Mouse (Mus musculus): Measurements from ENCODE around the gene Npc1l1. TPM values are rescaled to one million over a fixed set of nuclear protein-coding genes. Genes with fewer than 3 reads are reported as not detected.

The Npc1l1 gene
- polyA plus RNA-seq, 1 experiment from 2014 or later, result 0.11 TPM

DNA sequence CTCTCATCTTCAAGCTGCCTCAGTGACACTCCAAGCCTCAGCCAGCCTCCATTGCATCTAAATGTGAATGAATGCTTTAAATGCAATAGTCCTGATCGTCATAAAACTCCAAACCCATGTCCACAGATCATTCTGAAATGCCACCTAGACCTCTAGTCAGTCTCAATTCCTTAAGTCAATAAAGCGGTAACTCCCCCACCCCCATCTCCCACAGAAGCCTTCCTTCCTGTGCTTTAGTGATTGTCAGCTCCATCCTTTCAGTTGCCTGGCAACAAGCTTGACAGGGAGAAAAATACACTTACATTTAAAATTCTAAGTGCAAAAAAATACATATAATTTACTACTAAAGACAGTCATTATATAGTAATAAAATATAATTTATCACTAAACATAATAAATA lies 46.7 kb downstream of the Npc1l1 start:
- no peak overlapping the region for H3K27ac ChIP-seq
- TF ChIP-seq CTCF (IDR thresholded peaks at IDR 0.05; ENCODE audit: low read depth), result no peak
- WGBS, result 35% methylated on average over 2 of the region's 2 CpGs

DNA sequence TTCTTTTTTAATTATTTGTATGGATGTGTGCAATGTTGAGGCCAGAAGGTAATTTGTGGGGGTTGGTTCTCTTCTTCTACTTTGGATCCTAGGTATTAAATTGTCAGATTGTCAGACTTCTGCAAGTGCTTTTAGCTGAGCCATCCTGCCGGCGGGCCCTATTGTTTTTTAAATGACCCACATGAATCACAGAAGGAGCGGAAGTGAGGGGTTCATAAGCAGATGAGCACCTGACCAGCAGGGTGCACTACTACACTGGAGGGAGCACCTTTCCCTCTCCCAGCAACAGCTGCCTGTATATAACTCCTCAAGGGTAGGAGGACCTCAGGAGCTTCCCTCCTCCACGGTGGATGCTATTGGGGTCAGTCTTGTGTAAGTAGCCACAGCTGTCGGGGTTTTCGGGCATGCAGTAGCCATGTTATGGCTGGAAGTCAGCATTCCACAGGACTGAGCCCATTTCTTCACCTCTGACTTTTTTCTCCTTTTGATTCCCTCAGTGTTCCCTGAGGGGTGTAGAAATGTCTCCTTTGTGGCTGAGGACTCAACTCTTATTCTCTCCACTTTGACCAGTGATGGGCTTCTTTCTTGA lies 49.0 kb downstream of the Npc1l1 start:
- Histone ChIP-seq H3K4me1 (replicated peaks; ENCODE audit: insufficient read depth, low read length) (peaks cover 15% of the 10 kb centered on the region; the same call in 1 of the 2 replicates), H3K27me3 (ENCODE audit: insufficient read depth, low read length) (no peaks in the 10 kb centered on the region), H3K36me3 (ENCODE audit: insufficient read depth, low read length) (no peaks in the 10 kb centered on the region), H3K27ac (no peak overlapping the region), H3K9me3 (replicated peaks; ENCODE audit: low read length) (no peaks in the 10 kb centered on the region), H3K4me3 (replicated peaks; ENCODE audit: low read depth, low read length) (no peak overlapping the region), H3K9ac (ENCODE audit: low read depth, low read length) (no peak overlapping the region), H3K4me2 (ENCODE audit: low read length) (no peak overlapping the region)
- peak; percentile 27; the same call in 1 of the 2 replicates for TF ChIP-seq CTCF (IDR thresholded peaks at IDR 0.05; ENCODE audit: low read depth)
- DNase-seq (ENCODE audit: low spot score) (no peak), ATAC-seq (replicated peaks; ENCODE audit: low FRiP score, low read depth) (no peak)
- WGBS, result 52% methylated on average over 6 of the region's 6 CpGs

More for the DNA sequence above, 46.7 kb downstream of the Npc1l1 start:
- Histone ChIP-seq H3K36me3 (ENCODE audit: insufficient read depth, low read length) (no peaks in the 10 kb centered on the region), H3K4me3 (replicated peaks; ENCODE audit: low read depth, low read length) (no peak overlapping the region), H3K27me3 (ENCODE audit: insufficient read depth, low read length) (no peaks in the 10 kb centered on the region), H3K9me3 (replicated peaks; ENCODE audit: low read length) (no peaks in the 10 kb centered on the region), H3K9ac (ENCODE audit: low read depth, low read length) (no peak overlapping the region), H3K4me2 (ENCODE audit: low read length) (no peak overlapping the region), H3K4me1 (replicated peaks; ENCODE audit: insufficient read depth, low read length) (peaks cover 18% of the 10 kb centered on the region; the same call in 1 of the 2 replicates)
- ATAC-seq (replicated peaks; ENCODE audit: low FRiP score, low read depth) (no peak), DNase-seq (ENCODE audit: low spot score) (no peak)

GRCm38 (mm10) chr11:6179194-6179593 lies 50.7 kb downstream of the Npc1l1 start:
- DNase-seq (ENCODE audit: low spot score) (no peak), ATAC-seq (replicated peaks; ENCODE audit: low FRiP score, low read depth) (no peak)
- H3K36me3 ChIP-seq (ENCODE audit: insufficient read depth, low read length), result no peaks in the 10 kb centered on the region
- H3K27me3 ChIP-seq (ENCODE audit: insufficient read depth, low read length), result no peaks in the 10 kb centered on the region
- peaks cover 10% of the 10 kb centered on the region; the same call in 1 of the 2 replicates for H3K4me1 ChIP-seq (replicated peaks; ENCODE audit: insufficient read depth, low read length)
- no peak overlapping the region for H3K4me3 ChIP-seq (replicated peaks; ENCODE audit: low read depth, low read length)
- peak overlapping the region; percentile 44; the same call in 1 of the 2 replicates for H3K27ac ChIP-seq
- H3K4me2 ChIP-seq (ENCODE audit: low read length), result no peak overlapping the region
- no peak overlapping the region for H3K9ac ChIP-seq (ENCODE audit: low read depth, low read length)
- WGBS, result 24% methylated on average over 8 of the region's 8 CpGs
- no peak for TF ChIP-seq CTCF (IDR thresholded peaks at IDR 0.05; ENCODE audit: low read depth)
- H3K9me3 ChIP-seq (replicated peaks; ENCODE audit: low read length), result no peaks in the 10 kb centered on the region

GRCm38 (mm10) chr11:6178673-6179166 lies 51.2 kb downstream of the Npc1l1 start:
- Histone ChIP-seq H3K4me2 (ENCODE audit: low read length) (no peak overlapping the region), H3K27me3 (ENCODE audit: insufficient read depth, low read length) (no peaks in the 10 kb centered on the region), H3K9ac (ENCODE audit: low read depth, low read length) (no peak overlapping the region), H3K4me1 (replicated peaks; ENCODE audit: insufficient read depth, low read length) (peaks cover 9% of the 10 kb centered on the region; the same call in 1 of the 2 replicates), H3K4me3 (replicated peaks; ENCODE audit: low read depth, low read length) (no peak overlapping the region), H3K9me3 (replicated peaks; ENCODE audit: low read length) (no peaks in the 10 kb centered on the region), H3K36me3 (ENCODE audit: insufficient read depth, low read length) (no peaks in the 10 kb centered on the region), H3K27ac (peak overlapping the region; percentile 44)
- DNase-seq (ENCODE audit: low spot score) (peak; percentile 62), ATAC-seq (replicated peaks; ENCODE audit: low FRiP score, low read depth) (0 out of 2 replicates have a peak, but pooled peaks have one; percentile 43)
- no peak for TF ChIP-seq CTCF (IDR thresholded peaks at IDR 0.05; ENCODE audit: low read depth)
- 14% methylated on average over 2 of the region's 2 CpGs for WGBS

DNA sequence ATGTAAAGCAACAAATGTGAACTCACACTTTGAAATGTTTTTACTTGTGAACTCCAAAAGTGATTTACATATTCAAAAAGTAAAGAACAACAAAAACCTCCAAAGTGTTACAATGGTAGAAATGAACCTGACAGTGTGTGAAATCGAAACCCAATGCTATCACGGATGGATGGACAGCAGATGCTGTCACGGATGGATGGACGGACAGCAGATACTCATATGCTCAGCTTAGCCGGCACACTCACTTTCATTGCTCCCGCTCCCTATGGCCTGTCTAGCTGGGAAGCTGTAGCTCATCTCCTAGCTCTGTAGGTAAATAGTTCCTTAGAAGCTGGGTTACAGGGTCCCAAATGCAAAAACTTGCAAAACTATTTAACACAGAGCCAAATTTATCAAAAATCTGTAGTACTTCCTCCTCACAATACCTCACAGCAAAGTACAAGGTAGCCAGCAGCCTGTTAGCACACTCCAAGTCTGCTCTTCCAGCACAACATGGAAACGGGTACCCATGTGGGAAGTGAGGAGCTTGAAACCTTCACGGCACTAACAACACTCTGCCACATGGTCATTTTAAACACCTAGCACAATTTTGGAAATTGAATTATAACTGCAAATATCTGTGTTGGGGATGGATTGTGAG lies 52.0 kb downstream of the Npc1l1 start:
- Histone ChIP-seq H3K9me3 (replicated peaks; ENCODE audit: low read length) (no peaks in the 10 kb centered on the region), H3K9ac (ENCODE audit: low read depth, low read length) (no peak overlapping the region), H3K36me3 (ENCODE audit: insufficient read depth, low read length) (no peaks in the 10 kb centered on the region), H3K27me3 (ENCODE audit: insufficient read depth, low read length) (no peaks in the 10 kb centered on the region), H3K4me3 (replicated peaks; ENCODE audit: low read depth, low read length) (no peak overlapping the region), H3K27ac (no peak overlapping the region), H3K4me1 (replicated peaks; ENCODE audit: insufficient read depth, low read length) (peaks cover 9% of the 10 kb centered on the region; the same call in 1 of the 2 replicates), H3K4me2 (ENCODE audit: low read length) (no peak overlapping the region)
- ATAC-seq (replicated peaks; ENCODE audit: low FRiP score, low read depth) (no peak), DNase-seq (ENCODE audit: low spot score) (peak; percentile 54)
- WGBS, result 40% methylated on average over 8 of the region's 8 CpGs
- no peak for TF ChIP-seq CTCF (IDR thresholded peaks at IDR 0.05; ENCODE audit: low read depth)

- Histone ChIP-seq H3K4me1 (replicated peaks; ENCODE audit: insufficient read depth, low read length) (peaks cover 9% of the 10 kb centered on the region; the same call in 1 of the 2 replicates), H3K4me3 (replicated peaks; ENCODE audit: low read depth, low read length) (no peak overlapping the region), H3K36me3 (ENCODE audit: insufficient read depth, low read length) (no peaks in the 10 kb centered on the region), H3K9me3 (replicated peaks; ENCODE audit: low read length) (no peaks in the 10 kb centered on the region), H3K4me2 (ENCODE audit: low read length) (no peak overlapping the region), H3K27me3 (ENCODE audit: insufficient read depth, low read length) (no peaks in the 10 kb centered on the region), H3K9ac (ENCODE audit: low read depth, low read length) (no peak overlapping the region), H3K27ac (no peak overlapping the region)
- ATAC-seq (replicated peaks; ENCODE audit: low FRiP score, low read depth) (no peak), DNase-seq (ENCODE audit: low spot score) (no peak)
- 62% methylated on average over 1 of the region's 1 CpGs for WGBS
- no peak for TF ChIP-seq CTCF (IDR thresholded peaks at IDR 0.05; ENCODE audit: low read depth)
Measured at GRCm38 (mm10) chr11:6175506-6175905, 54.4 kb downstream of the Npc1l1 start.
